Mouse (Mus musculus) olfactory bulb, adult 2 months (tissue): ENCODE data around the gene Cideb. TPM values are rescaled to one million over a fixed set of nuclear protein-coding genes. Genes with fewer than 3 reads are reported as not detected.

ENCODE experiments used
- H3K27ac ChIP-seq: fragments of 200-500 bp; 2 replicates; pipeline ENCODE4 v1.5.1; 2012; ENCODE audit warnings: low read depth, low read length; ENCODE audit not compliant: insufficient read depth
- H3K4me1 ChIP-seq: fragments of 200-500 bp; 2 replicates; pipeline ENCODE4 v1.6.1; 2012; ENCODE audit warnings: low read length; ENCODE audit not compliant: control insufficient read depth, insufficient read depth
- H3K4me3 ChIP-seq: fragments of 200-500 bp; 2 replicates; pipeline ENCODE4 v1.5.1; 2012; ENCODE audit warnings: mild to moderate bottlenecking, low read depth, low read length, moderate library complexity; ENCODE audit not compliant: insufficient read depth
- CTCF ChIP-seq: fragments of 200-500 bp; IDR thresholded peaks from 2 replicates; pipeline ENCODE4 v1.5.1; 2012; ENCODE audit warnings: low read depth, mild to moderate bottlenecking, low read length, moderate library complexity; ENCODE audit not compliant: insufficient read depth
- POLR2A ChIP-seq: fragments of 200-500 bp; IDR thresholded peaks from 2 replicates; pipeline ENCODE4 v1.6.1; 2012; ENCODE audit warnings: mild to moderate bottlenecking, low read depth, low read length, moderate library complexity; ENCODE audit not compliant: insufficient read depth
- WGBS: fragments of 180-500 bp; shearing (Covaris S2); methylation state at CpG from one replicate; pipeline ENCODE4 v1.1.7; 2018; 5-methylcytosine and 5-hydroxymethylcytosine counted together
- polyA plus RNA-seq: library from polyadenylated mRNA; stranded (reverse); fragments of >200 nt; gene quantifications from 2 replicates; pipeline ENCODE4 v1.2.4, GENCODE M21; 2012; ENCODE audit warnings: low replicate concordance; ENCODE audit not compliant: missing spikeins, insufficient read depth, insufficient read length

The Cideb gene
- polyA plus RNA-seq, 1 experiment: not detected

GRCm38 (mm10) chr14:55783171-55783957 lies 25.1 kb upstream of the Cideb start:
- peak overlapping the region; percentile 25; the same call in 1 of the 2 replicates for H3K4me3 ChIP-seq
- H3K4me1 ChIP-seq: peaks cover 13% of the 10 kb centered on the region
- no peak overlapping the region for H3K27ac ChIP-seq
- 2% methylated on average over 31 of the region's 31 CpGs for WGBS
- no peak for TF ChIP-seq CTCF
- TF ChIP-seq POLR2A: no peak

- Histone ChIP-seq H3K27ac (no peak overlapping the region), H3K4me1 (peaks cover 13% of the 10 kb centered on the region), H3K4me3 (no peak overlapping the region)
- TF ChIP-seq CTCF (no peak), POLR2A (no peak)
- 60% methylated on average over 9 of the region's 9 CpGs for WGBS
Observed at GRCm38 (mm10) chr14:55782361-55782960, 24.2 kb upstream of the Cideb start.

- 13% methylated on average over 14 of the region's 14 CpGs for WGBS
- H3K4me1 ChIP-seq: peaks cover 13% of the 10 kb centered on the region
- no peak overlapping the region for H3K27ac ChIP-seq
- no peak overlapping the region for H3K4me3 ChIP-seq
- TF ChIP-seq CTCF (peak; percentile 43; the same call in 1 of the 2 replicates), POLR2A (no peak)
Observed at GRCm38 (mm10) chr14:55781310-55781709, 23.1 kb upstream of the Cideb start.

GRCm38 (mm10) chr14:55780736-55781135 lies 22.5 kb upstream of the Cideb start:
- WGBS: 84% methylated on average over 11 of the region's 11 CpGs
- H3K4me3 ChIP-seq: no peak overlapping the region
- no peak overlapping the region for H3K27ac ChIP-seq
- H3K4me1 ChIP-seq: peaks cover 13% of the 10 kb centered on the region
- TF ChIP-seq POLR2A (no peak), CTCF (no peak)

- WGBS: 64% methylated on average over 16 of the region's 16 CpGs
- Histone ChIP-seq H3K4me3 (no peak overlapping the region), H3K4me1 (peaks cover 13% of the 10 kb centered on the region), H3K27ac (no peak overlapping the region)
- no peak for TF ChIP-seq POLR2A
- TF ChIP-seq CTCF: no peak
Observed at GRCm38 (mm10) chr14:55779656-55780055, 21.4 kb upstream of the Cideb start.

GRCm38 (mm10) chr14:55778686-55779085 lies 20.4 kb upstream of the Cideb start:
- no peak overlapping the region for H3K27ac ChIP-seq
- H3K4me1 ChIP-seq: peaks cover 9% of the 10 kb centered on the region
- WGBS: 92% methylated on average over 15 of the region's 15 CpGs
- H3K4me3 ChIP-seq: no peak overlapping the region
- TF ChIP-seq POLR2A: no peak
- no peak for TF ChIP-seq CTCF

GRCm38 (mm10) chr14:55777806-55778205 lies 19.5 kb upstream of the Cideb start:
- no peak overlapping the region for H3K4me3 ChIP-seq
- peaks cover 4% of the 10 kb centered on the region; the same call in 1 of the 2 replicates for H3K4me1 ChIP-seq
- H3K27ac ChIP-seq: no peak overlapping the region
- TF ChIP-seq POLR2A (no peak), CTCF (no peak)
- 80% methylated on average over 11 of the region's 11 CpGs for WGBS

GRCm38 (mm10) chr14:55777176-55777575 lies 18.9 kb upstream of the Cideb start:
- WGBS: 69% methylated on average over 3 of the region's 3 CpGs
- TF ChIP-seq POLR2A (no peak), CTCF (no peak)
- H3K27ac ChIP-seq: no peak overlapping the region
- H3K4me1 ChIP-seq: peaks cover 4% of the 10 kb centered on the region; the same call in 1 of the 2 replicates
- H3K4me3 ChIP-seq: no peak overlapping the region

- 79% methylated on average over 7 of the region's 7 CpGs for WGBS
- H3K27ac ChIP-seq: no peak overlapping the region
- TF ChIP-seq POLR2A (no peak), CTCF (no peak)
- peaks cover 4% of the 10 kb centered on the region; the same call in 1 of the 2 replicates for H3K4me1 ChIP-seq
- H3K4me3 ChIP-seq: no peak overlapping the region
Observed at GRCm38 (mm10) chr14:55776711-55777110, 18.5 kb upstream of the Cideb start.
